Mouse (Mus musculus) bone marrow macrophage, adult 2 months (primary cell): Measurements from ENCODE around the gene Hist1h2bq.

Experiments
- CTCF ChIP-seq: IDR thresholded peaks from 2 replicates; pipeline ENCODE4 v1.5.1; 2012; ENCODE audit warnings: low read depth, mild to moderate bottlenecking, low read length, moderate library complexity
- POLR2A ChIP-seq: IDR thresholded peaks from 2 replicates; pipeline ENCODE4 v1.6.1; 2012; ENCODE audit warnings: mild to moderate bottlenecking, low read depth, low read length, borderline replicate concordance

- TF ChIP-seq POLR2A (no peak), CTCF (no peak)
Observed at GRCm38 (mm10) chr13:21778814-21779766, 30.9 kb downstream of the Hist1h2bq start.
